Mouse (Mus musculus): Measurements from ENCODE around the gene Tap2.
"Not testable (repeated sequence)": the region's sequence is repeated elsewhere in the genome, so short reads cannot be mapped to it uniquely, and the experiment has no call there.

GRCm38 (mm10) chr17:34219801-34220200 lies 16.5 kb downstream of the Tap2 start:
- TF ChIP-seq CTCF (IDR thresholded peaks at IDR 0.05; ENCODE audit: low read depth); EP300 (optimal IDR thresholded peaks at IDR 0.05): not testable (repeated sequence)

All from stomach, postnatal 0 days (tissue).